Mouse (Mus musculus) cerebellum, adult 8-10 months (tissue): ENCODE measurements around the gene Myo19.
"Not testable (repeated sequence)": the region's sequence is repeated elsewhere in the genome, so short reads cannot be mapped to it uniquely, and the experiment has no call there.

ENCODE experiments used
- DNase-seq: peaks from one replicate; pipeline ENCODE4 v3.0.0; 2022

The Myo19 gene

DNA sequence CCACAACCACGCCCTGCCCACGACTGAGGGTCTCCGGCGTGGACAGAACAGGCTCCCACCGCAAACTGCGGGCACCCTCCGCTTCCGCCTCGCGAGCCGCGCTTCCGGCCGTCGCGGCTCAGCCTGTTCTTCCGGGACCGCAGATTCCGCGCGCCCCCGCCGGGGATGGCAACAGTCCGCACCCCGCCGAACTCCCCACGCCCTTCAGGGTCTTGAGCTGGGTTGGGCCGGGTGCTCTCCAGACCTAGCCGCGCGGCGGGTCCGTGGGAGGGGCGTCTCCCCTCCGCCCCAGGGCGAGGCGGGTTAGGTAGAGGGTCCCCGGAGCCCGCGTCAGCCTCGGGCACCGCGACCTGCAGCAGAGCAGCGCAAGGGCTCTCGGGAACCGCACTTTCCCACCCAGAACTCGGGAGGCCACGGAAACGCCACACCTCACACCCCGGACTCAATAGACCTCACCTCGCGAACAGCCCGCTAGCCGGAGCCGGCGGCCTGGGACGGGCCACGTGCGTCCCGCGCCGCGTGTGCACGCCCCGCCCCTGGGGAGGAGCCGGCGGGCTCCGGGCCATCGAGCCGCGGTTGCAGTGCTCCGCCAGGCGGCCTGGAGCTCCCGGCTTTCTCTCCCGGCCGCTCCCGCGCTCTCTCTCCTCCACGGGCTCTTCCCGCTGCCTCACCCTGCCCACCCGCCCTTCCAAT, at the start of gene Myo19, which contains the start of gene Pigw:
Gene Myo19, plus strand, starts transcription at position 377 of the 693 bp plus-strand sequence.
Gene Pigw, minus strand, starts transcription at position 514 of the 693 bp plus-strand sequence.
- peak; percentile 73 for DNase-seq

DNA sequence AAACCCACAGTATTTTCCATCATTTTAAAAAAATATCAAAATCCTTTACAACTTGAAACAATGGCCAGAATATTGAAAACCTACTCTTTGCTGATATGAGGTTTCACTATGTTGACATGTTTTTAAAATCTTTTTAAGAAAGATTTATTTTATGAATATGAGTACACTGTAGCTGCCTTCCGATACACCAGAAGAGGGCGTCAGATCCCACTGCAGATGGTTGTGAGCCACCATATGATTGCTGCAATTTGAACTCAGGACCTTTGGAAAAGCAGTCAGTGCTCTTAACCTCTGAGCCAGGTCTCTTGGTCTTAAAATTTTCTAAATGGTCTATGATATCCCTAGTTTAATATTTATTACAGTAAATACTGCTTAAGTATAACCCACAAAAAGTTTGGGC, 40.6 kb upstream of the Myo19 start:
- DNase-seq, result no peak

GRCm38 (mm10) chr11:84846741-84847474, 33.0 kb upstream of the Myo19 start:
- no peak for DNase-seq

DNA sequence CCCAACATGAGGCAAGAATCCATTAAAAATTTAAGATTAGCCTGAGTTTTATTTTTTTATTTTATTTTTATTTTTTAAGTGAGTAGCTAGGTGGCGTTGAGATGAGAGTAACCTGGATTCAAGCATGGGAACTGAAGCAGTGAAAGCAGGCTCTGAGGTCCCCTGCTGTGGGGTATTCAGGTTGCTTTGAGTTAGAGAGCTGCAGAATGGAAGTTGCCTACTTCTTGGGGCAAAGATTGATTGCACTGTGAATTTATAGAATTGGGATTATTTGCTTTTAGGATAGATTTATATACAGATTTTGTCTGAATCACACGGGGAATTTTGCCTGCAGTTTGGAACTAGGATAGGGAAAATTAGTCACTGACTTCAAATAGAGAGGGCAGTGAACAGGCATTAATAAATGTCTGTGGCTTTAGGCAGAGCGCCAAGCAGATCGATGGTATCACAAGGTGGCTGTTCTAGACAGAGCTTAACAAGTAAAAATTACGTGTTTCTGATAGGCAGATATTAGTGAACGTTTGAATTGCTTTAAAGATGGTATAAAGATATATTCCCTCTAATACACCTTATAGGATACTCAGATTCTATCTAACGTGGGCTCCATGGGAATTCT, 32.4 kb upstream of the Myo19 start:
- no peak for DNase-seq

DNA sequence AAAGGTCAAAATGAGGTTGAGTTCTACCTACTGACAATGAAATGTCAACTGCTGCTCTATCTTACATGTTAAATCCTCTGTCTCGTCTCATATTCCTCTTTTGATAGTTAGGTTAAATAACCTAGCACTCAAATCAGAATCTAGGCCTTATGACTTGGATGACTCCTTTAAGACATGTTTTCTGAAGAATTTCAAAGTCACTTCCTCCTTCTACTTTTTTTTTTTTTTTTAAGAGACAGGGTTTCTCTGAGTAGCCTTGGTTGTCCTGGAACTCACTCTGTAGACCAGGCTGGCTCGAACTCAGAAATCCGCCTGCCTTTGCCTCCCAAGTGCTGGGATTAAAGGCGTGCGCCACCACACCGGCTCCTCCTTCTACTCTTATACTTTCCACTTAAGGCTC, 24.7 kb upstream of the Myo19 start:
- no peak for DNase-seq

DNA sequence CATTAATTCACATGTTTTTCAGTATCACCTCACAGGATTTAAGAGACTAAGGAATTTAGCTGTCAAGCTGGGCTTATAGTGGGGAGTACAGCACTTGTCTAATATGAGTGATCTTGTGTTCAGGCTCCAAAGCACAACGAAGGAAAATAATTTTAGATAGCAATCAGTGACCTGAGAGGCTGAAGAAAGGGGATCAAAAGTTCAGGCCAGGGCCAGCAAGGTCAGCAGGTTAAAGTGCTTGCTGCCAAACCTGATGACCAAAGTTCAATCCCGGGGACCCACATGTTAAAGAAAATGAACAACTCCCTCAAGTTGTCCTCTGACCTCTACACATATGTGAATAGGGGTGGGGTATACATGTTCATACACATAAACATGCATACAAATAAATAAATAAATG, 14.7 kb upstream of the Myo19 start:
- no peak for DNase-seq

DNA sequence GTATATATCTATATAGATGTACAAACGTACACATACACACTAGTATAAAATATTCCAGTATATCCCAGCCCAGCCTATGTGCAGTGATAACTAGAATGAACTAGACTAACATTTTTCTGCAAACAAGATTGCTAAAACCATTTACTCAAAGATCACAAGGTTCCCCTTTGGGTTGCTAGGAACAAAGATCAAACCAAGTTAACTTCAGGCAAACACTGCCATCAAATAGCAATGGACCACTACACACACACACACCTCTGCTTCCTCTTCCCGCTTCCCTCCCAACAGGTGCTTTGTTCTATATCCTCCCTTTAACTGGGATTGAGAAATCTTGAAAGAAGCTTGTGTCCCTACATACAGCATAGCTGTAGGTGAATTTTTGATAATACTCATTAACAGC, 12.4 kb upstream of the Myo19 start:
- DNase-seq, result no peak

GRCm38 (mm10) chr11:84868786-84869259, 11.1 kb upstream of the Myo19 start:
- no peak for DNase-seq

DNA sequence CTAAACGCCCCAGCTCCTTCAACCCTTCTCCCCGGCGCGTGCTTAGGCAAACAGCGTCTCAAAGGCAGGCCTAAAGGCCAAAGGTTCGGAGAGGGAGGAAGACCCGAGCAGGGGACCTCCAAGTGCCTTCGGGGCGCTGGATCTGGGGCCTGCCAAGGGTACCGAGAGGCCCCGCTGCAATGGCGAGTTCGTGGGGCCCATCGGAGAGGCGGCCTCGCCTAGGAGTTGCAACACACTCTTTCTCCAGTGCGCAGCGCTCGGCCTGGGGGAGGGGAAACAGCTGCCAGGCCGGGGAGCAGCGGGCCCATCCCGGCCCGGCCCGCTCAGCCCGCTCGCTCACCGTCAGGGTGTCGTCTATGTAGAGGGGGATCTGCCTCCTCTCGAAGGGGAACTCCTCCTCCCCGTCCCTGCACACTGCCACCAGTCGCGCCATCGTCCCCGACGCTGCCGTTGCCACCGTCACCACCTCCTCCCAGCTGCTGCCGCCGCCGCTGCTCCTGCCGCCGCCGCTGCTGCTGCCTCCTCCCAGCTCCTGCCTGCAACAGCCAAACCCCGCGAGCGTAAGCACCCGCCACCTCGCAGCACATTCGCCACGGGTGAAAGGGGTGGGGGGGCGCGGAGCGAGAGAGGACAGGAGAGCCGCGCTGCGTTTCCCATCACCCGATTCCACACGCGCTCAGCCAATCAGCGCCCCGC, 10.3 kb upstream of the Myo19 start:
- DNase-seq, result peak; percentile 85

- DNase-seq, result peak; percentile 88
These were observed 9.5 kb upstream of the Myo19 start, which contains the start of gene Ggnbp2 for GRCm38 (mm10) chr11:84870337-84871043. Gene Ggnbp2 (minus strand): TSS chr11:84870817.

- no peak for DNase-seq
These were observed 8.9 kb upstream of the Myo19 start for GRCm38 (mm10) chr11:84871046-84871445.

- DNase-seq, result no peak
These were observed 8.3 kb upstream of the Myo19 start for GRCm38 (mm10) chr11:84871548-84872069.

DNA sequence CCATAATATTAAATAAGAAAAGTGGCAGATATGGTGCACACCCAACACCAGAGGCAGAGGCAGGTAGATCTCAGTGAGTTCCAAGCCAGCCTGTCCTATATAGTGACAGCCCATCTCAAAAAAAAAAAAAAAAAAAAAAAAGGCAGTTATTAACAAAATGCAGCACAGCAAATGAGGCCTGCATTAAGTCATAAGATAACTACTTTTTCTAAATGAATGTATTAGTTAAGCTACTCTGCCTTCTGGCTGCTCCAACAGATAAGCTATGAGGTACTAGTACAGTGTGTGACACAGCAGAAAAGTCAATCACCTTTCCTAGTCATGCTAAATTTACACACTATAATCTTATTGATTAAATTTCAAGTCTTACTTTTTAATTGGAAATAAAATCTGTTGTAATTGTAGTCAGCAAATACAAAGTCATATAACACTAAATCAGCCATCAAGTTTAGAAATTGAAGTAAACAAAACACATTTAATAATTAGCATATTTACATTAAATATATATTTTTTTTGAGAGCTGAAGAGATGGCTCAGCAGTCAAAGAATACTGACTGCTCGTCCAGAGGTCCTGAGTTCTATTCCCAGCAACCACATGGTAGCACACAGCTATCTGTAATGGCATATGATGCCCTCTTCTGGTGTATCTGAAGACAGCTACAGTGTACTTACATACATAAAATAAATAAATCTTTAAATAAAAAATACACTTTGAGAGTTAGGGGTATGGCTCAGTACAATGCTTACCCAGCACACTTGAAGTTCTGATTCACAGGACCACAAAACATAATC, 6.7 kb upstream of the Myo19 start:
- DNase-seq, result no peak

GRCm38 (mm10) chr11:84876020-84876419, 3.9 kb upstream of the Myo19 start:
- DNase-seq, result not testable (repeated sequence)

DNA sequence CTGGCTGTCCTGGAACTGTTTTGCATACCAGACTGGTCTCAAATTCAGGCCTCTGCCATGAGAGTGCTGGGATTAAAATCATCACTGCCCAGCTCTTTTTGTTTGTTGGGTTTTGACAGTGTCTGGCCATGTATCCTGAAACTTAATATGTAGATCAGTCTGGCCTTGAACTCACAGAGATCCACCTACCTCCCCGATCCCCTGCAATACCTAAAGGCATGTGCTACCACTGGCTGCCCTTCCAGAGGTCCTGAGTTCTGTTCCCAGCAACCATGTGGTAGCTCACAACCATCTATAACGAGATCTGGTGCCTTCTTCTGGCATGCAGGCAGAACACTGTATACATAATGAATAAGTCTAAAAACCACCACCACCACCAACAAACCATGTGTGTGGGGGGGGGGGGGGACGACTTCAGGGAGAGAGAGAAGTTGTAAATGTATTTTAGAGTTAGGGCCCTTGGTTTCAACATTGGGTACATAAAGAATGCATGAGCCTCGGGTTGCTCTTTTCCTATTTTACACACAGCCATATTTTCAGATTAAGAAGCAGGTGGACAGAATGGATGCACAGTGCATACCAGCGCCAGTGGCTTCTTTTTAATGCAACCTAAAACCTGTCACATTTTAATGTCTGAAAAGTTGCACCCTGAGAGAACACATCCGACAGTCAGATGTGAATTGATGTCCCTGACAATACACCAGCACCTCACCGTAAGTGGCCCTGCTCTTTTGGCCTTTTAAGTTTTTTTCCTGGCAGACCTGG, 759 bp upstream of the Myo19 start:
- DNase-seq, result no peak

DNA sequence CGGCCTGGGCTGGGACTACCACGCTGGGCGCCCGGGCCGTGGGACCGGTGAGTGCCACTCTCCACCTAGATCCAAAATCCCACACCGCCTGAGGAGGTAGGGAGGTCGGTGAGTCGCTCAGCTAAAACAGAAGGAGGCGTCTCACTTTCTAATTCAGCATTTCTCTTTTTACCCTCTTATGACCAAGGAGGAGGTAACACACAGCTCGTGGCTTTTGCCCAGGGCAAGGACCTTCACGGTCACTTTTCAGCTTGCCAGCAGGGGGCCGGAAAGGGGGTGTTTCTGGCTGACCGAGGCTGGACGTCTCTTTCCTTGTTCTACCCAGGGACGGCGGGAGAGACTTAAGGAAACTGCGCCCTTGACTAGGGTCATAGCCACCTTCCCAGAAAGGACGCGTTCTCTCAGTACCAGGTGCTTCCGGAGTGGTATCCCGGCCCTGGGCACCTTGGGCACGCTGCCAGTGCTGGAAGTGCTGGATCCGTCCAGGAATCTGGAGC, 565 bp downstream of the Myo19 start:
- peak; percentile 47 for DNase-seq

DNA sequence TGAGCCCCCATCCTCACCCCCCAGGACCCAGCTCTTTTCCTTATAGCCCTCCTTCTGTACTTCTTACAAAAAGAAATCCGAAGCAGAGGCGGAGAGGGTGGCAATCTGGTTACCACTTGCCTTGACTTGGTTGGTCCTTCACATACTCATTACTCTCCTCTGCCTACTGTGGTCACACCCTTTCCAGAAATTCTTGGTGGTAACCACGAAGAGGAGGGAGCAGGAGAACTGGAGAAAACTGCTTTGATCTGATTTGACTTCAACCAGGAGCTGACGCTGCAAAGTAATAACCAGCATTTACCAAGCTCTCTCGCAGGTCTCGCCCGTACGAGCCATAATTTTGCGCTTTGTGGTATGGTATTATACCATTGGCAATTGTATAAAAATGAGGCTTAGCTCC, 1.0 kb downstream of the Myo19 start:
- DNase-seq, result no peak

DNA sequence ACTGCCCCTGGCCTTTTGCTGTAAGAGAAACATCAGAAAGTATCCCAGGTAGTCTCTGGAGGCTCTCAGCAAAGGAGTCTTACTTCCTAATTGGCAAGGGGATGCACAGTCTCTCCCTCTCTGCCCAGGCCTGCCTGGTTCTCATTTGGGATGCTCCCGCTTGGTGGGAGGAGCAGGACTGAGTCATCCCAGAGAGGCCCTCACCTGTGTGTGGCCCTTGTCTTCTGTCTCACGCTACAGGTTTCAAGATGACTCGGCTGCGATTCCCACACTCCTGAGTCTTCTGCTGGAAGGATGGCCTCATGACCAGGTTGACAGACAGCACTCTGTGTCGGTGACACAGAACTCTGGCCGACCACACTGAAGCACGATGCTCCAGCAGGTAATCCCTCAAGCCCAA, 2.4 kb downstream of the Myo19 start:
- no peak for DNase-seq

- no peak for DNase-seq
These were observed 5.3 kb downstream of the Myo19 start for GRCm38 (mm10) chr11:84885238-84885637.

DNA sequence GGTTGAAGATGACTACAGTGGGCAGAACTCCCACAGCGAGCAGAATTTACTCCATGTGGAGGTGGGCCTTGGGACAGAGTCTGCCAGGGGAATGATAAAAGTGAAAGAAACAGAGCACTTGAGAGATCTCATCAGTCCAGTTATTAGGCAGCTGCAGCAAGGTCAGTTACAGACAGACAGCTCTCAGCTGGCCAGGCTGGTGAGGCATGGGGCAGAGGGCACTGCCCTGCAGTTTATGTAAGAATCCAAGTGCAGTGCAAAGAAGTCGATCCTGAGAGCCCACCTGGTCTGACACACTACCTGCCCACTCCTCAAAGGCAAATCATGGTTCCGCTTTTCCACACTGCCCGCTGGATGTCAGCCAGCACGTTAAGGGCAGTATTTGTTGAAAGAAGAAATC, 6.3 kb downstream of the Myo19 start:
- DNase-seq, result no peak
